Mouse (Mus musculus) heart, embryonic 13.5 days (tissue): Measurements from ENCODE around the gene Ptpro. TPM values are rescaled to one million over a fixed set of nuclear protein-coding genes. Genes with fewer than 3 reads are reported as not detected.
A peak's percentile ranks its signal among the peaks of the same experiment; 100 is the strongest.

Experiments used
- ATAC-seq: fragments of 200-750 bp; cut with Nextera tagmentation; 2 replicates; pipeline ENCODE4 v1.8.0; 2017; ENCODE audit warnings: moderate TSS enrichment; ENCODE audit not compliant: insufficient number of reproducible peaks, low FRiP score, low TSS enrichment; ENCODE audit errors: extremely low read depth
- H3K27ac ChIP-seq: fragments of 300-500 bp; sonication (generic); replicated peaks from 2 replicates; pipeline ENCODE4 v1.5.1; 2015; ENCODE audit warnings: moderate library complexity, mild to moderate bottlenecking, inconsistent platforms
- H3K27me3 ChIP-seq: fragments of 300-500 bp; sonication (generic); replicated peaks from 2 replicates; pipeline ENCODE4 v1.6.1; 2015; ENCODE audit warnings: mild to moderate bottlenecking, inconsistent platforms
- H3K36me3 ChIP-seq: fragments of 300-500 bp; sonication (generic); 2 replicates; pipeline ENCODE4 v1.6.1; 2015; ENCODE audit warnings: mild to moderate bottlenecking, inconsistent platforms
- H3K4me1 ChIP-seq: fragments of 300-500 bp; sonication (generic); 2 replicates; pipeline ENCODE4 v1.6.1; 2015; ENCODE audit warnings: inconsistent platforms
- H3K4me2 ChIP-seq: fragments of 300-500 bp; sonication (generic); 2 replicates; pipeline ENCODE4 v1.6.1; 2015; ENCODE audit warnings: inconsistent platforms, mild to moderate bottlenecking, moderate library complexity
- H3K4me3 ChIP-seq: fragments of 300-500 bp; sonication (generic); 2 replicates; pipeline ENCODE4 v1.5.1; 2015; ENCODE audit warnings: moderate library complexity, mild to moderate bottlenecking, inconsistent platforms
- H3K9ac ChIP-seq: fragments of 300-500 bp; sonication (generic); 2 replicates; pipeline ENCODE4 v1.6.1; 2015; ENCODE audit warnings: inconsistent platforms, mild to moderate bottlenecking, moderate library complexity
- H3K9me3 ChIP-seq: fragments of 300-500 bp; sonication (generic); 2 replicates; pipeline ENCODE4 v1.6.1; 2016; ENCODE audit warnings: inconsistent platforms
- WGBS: fragments of 180-500 bp; shearing (Covaris S2); methylation state at CpG from one replicate; pipeline ENCODE4 v1.1.7; 2015; ENCODE audit warnings: mixed read lengths; 5-methylcytosine and 5-hydroxymethylcytosine counted together
- polyA plus RNA-seq: library from polyadenylated mRNA; unstranded; fragments of >200 nt; fragmentation: Nextera tagmentation; extraction: Ambion mirVana; gene quantifications from 2 replicates; pipeline ENCODE4 v1.2.1, GENCODE M21; 2015

Ptpro gene
- polyA plus RNA-seq, 1 experiment from 2014 or later = 2.8 TPM

- Histone ChIP-seq H3K27me3 (no peaks in the 10 kb centered on the region), H3K36me3 (no peaks in the 10 kb centered on the region), H3K9me3 (0 out of 2 replicates have a peak, but pooled peaks cover 8% of the 10 kb centered on the region), H3K4me1 (no peaks in the 10 kb centered on the region), H3K4me3 (no peak overlapping the region), H3K4me2 (no peak overlapping the region), H3K9ac (no peak overlapping the region), H3K27ac (no peak overlapping the region)
- ATAC-seq = no peak
- WGBS = 44% methylated on average over 4 of the region's 4 CpGs
Measured at GRCm38 (mm10) chr6:137386935-137387334, 134.8 kb downstream of the Ptpro start.

- H3K4me3 ChIP-seq = no peak overlapping the region
- no peaks in the 10 kb centered on the region for H3K27me3 ChIP-seq
- H3K4me1 ChIP-seq = no peaks in the 10 kb centered on the region
- no peak overlapping the region for H3K9ac ChIP-seq
- H3K36me3 ChIP-seq = no peaks in the 10 kb centered on the region
- no peak for ATAC-seq
- no peak overlapping the region for H3K4me2 ChIP-seq
- no peaks in the 10 kb centered on the region for H3K9me3 ChIP-seq
- H3K27ac ChIP-seq = no peak overlapping the region
- 70% methylated on average over 7 of the region's 7 CpGs for WGBS
Measured at GRCm38 (mm10) chr6:137395075-137395474, 143.0 kb downstream of the Ptpro start.

GRCm38 (mm10) chr6:137396106-137396793, 144.1 kb downstream of the Ptpro start:
- no peak overlapping the region for H3K4me2 ChIP-seq
- no peaks in the 10 kb centered on the region for H3K4me1 ChIP-seq
- H3K9me3 ChIP-seq = no peaks in the 10 kb centered on the region
- no peak for ATAC-seq
- WGBS = 74% methylated on average over 4 of the region's 4 CpGs
- no peaks in the 10 kb centered on the region for H3K36me3 ChIP-seq
- H3K9ac ChIP-seq = no peak overlapping the region
- H3K27me3 ChIP-seq = no peaks in the 10 kb centered on the region
- H3K4me3 ChIP-seq = no peak overlapping the region
- no peak overlapping the region for H3K27ac ChIP-seq

GRCm38 (mm10) chr6:137397358-137397757, 145.2 kb downstream of the Ptpro start:
- no peaks in the 10 kb centered on the region for H3K9me3 ChIP-seq
- no peaks in the 10 kb centered on the region for H3K27me3 ChIP-seq
- no peak for ATAC-seq
- no peak overlapping the region for H3K9ac ChIP-seq
- no peak overlapping the region for H3K4me3 ChIP-seq
- no peak overlapping the region for H3K4me2 ChIP-seq
- 67% methylated on average over 2 of the region's 2 CpGs for WGBS
- no peaks in the 10 kb centered on the region for H3K36me3 ChIP-seq
- H3K4me1 ChIP-seq = no peaks in the 10 kb centered on the region
- no peak overlapping the region for H3K27ac ChIP-seq

GRCm38 (mm10) chr6:137404196-137404595, 152.1 kb downstream of the Ptpro start:
- no peak overlapping the region for H3K4me2 ChIP-seq
- peaks cover 4% of the 10 kb centered on the region for H3K4me1 ChIP-seq
- H3K27me3 ChIP-seq = no peaks in the 10 kb centered on the region
- no peak overlapping the region for H3K9ac ChIP-seq
- WGBS = 77% methylated on average over 4 of the region's 4 CpGs
- H3K36me3 ChIP-seq = no peaks in the 10 kb centered on the region
- H3K4me3 ChIP-seq = no peak overlapping the region
- no peak overlapping the region for H3K27ac ChIP-seq
- H3K9me3 ChIP-seq = no peaks in the 10 kb centered on the region
- ATAC-seq = no peak

GRCm38 (mm10) chr6:137405690-137406089, 153.6 kb downstream of the Ptpro start:
- no peaks in the 10 kb centered on the region for H3K9me3 ChIP-seq
- ATAC-seq = no peak
- H3K9ac ChIP-seq = no peak overlapping the region
- H3K4me1 ChIP-seq = peaks cover 10% of the 10 kb centered on the region
- H3K36me3 ChIP-seq = no peaks in the 10 kb centered on the region
- no peak overlapping the region for H3K4me2 ChIP-seq
- no peaks in the 10 kb centered on the region for H3K27me3 ChIP-seq
- 81% methylated on average over 2 of the region's 2 CpGs for WGBS
- H3K4me3 ChIP-seq = no peak overlapping the region
- no peak overlapping the region for H3K27ac ChIP-seq

GRCm38 (mm10) chr6:137410510-137410909, 158.4 kb downstream of the Ptpro start:
- 33% methylated on average over 3 of the region's 3 CpGs for WGBS
- Histone ChIP-seq H3K4me2 (peak overlapping the region; percentile 52), H3K27ac (peak overlapping the region; percentile 80)

GRCm38 (mm10) chr6:137411901-137412378, 159.8 kb downstream of the Ptpro start:
- ATAC-seq = no peak
- Histone ChIP-seq H3K9ac (no peak overlapping the region), H3K36me3 (no peaks in the 10 kb centered on the region), H3K27ac (no peak overlapping the region), H3K27me3 (no peaks in the 10 kb centered on the region), H3K4me1 (peaks cover 28% of the 10 kb centered on the region), H3K4me2 (peak overlapping the region; percentile 27), H3K4me3 (no peak overlapping the region), H3K9me3 (no peaks in the 10 kb centered on the region)
- WGBS = 59% methylated on average over 2 of the region's 2 CpGs

More at GRCm38 (mm10) chr6:137410510-137410909, 158.4 kb downstream of the Ptpro start:
- peak overlapping the region; percentile 12; the same call in 1 of the 2 replicates for H3K4me3 ChIP-seq
- H3K9ac ChIP-seq = peak overlapping the region; percentile 50; the same call in 1 of the 2 replicates
- H3K9me3 ChIP-seq = no peaks in the 10 kb centered on the region
- H3K27me3 ChIP-seq = no peaks in the 10 kb centered on the region
- H3K36me3 ChIP-seq = no peaks in the 10 kb centered on the region
- ATAC-seq = no peak
- peaks cover 23% of the 10 kb centered on the region for H3K4me1 ChIP-seq

- H3K4me3 ChIP-seq = no peak overlapping the region
- H3K4me1 ChIP-seq = peaks cover 28% of the 10 kb centered on the region
- no peaks in the 10 kb centered on the region for H3K9me3 ChIP-seq
- H3K36me3 ChIP-seq = no peaks in the 10 kb centered on the region
- no peaks in the 10 kb centered on the region for H3K27me3 ChIP-seq
- WGBS = 62% methylated on average over 2 of the region's 2 CpGs
- H3K9ac ChIP-seq = no peak overlapping the region
- H3K27ac ChIP-seq = no peak overlapping the region
- H3K4me2 ChIP-seq = no peak overlapping the region
- no peak for ATAC-seq
Measured at GRCm38 (mm10) chr6:137413045-137413444, 160.9 kb downstream of the Ptpro start.

GRCm38 (mm10) chr6:137414531-137415405, 162.6 kb downstream of the Ptpro start:
- no peak overlapping the region for H3K27ac ChIP-seq
- H3K9me3 ChIP-seq = no peaks in the 10 kb centered on the region
- peaks cover 20% of the 10 kb centered on the region; the same call in 1 of the 2 replicates for H3K4me1 ChIP-seq
- ATAC-seq = no peak
- 53% methylated on average over 13 of the region's 13 CpGs for WGBS
- no peaks in the 10 kb centered on the region for H3K27me3 ChIP-seq
- H3K9ac ChIP-seq = no peak overlapping the region
- H3K4me2 ChIP-seq = no peak overlapping the region
- H3K36me3 ChIP-seq = no peaks in the 10 kb centered on the region
- H3K4me3 ChIP-seq = no peak overlapping the region

- H3K27me3 ChIP-seq = no peaks in the 10 kb centered on the region
- no peak overlapping the region for H3K27ac ChIP-seq
- no peaks in the 10 kb centered on the region for H3K36me3 ChIP-seq
- no peak for ATAC-seq
- 74% methylated on average over 4 of the region's 4 CpGs for WGBS
- H3K4me3 ChIP-seq = no peak overlapping the region
- peaks cover 13% of the 10 kb centered on the region for H3K4me1 ChIP-seq
- H3K9ac ChIP-seq = no peak overlapping the region
- no peak overlapping the region for H3K4me2 ChIP-seq
- H3K9me3 ChIP-seq = no peaks in the 10 kb centered on the region
Measured at GRCm38 (mm10) chr6:137422777-137423176, 170.7 kb downstream of the Ptpro start.
